Mouse (Mus musculus): Measurements from ENCODE around the gene Itgb5. TPM values are rescaled to one million over a fixed set of nuclear protein-coding genes. Genes with fewer than 3 reads are reported as not detected.

Gene Itgb5
- 10 to 100 TPM; 40.2 to 40.5 TPM for total RNA-seq (2021)
- long read RNA-seq, experiment 1, transcript Itgb5-202 (15 exons, 3,282 nt), result major isoform, 31 of 40 reads
- long read RNA-seq, experiment 1, partial matches to known transcripts, result 5 of 40 reads
- long read RNA-seq, experiment 1, other reads (novel, unspliced or antisense), result 4 of 40 reads
- long read RNA-seq, experiment 2, transcript Itgb5-202 (15 exons, 3,282 nt), result major isoform, 35 of 44 reads
- long read RNA-seq, experiment 2, partial matches to known transcripts, result 5 of 44 reads
- long read RNA-seq, experiment 2, other reads (novel, unspliced or antisense), result 3 of 44 reads

- DNase-seq (ENCODE audit: low spot score in 2 of 2), result no peak
- Histone ChIP-seq H3K4me3 (peak within 1 kb of the TSS; percentile 69), H3K27ac (peak within 1 kb of the TSS; percentile 88)
- no peak for TF ChIP-seq CTCF (conservative IDR thresholded peaks at IDR 0.05)
Measured at GRCm38 (mm10) chr16:33829301-33829831, at the start of gene Itgb5. Gene Itgb5, plus strand, starts transcription at chr16:33829665.

- no peak overlapping the region for H3K27ac ChIP-seq
- no peak overlapping the region for H3K4me3 ChIP-seq
- DNase-seq (ENCODE audit: low spot score in 2 of 2), result no peak
- no peak for TF ChIP-seq CTCF (conservative IDR thresholded peaks at IDR 0.05)
Measured at GRCm38 (mm10) chr16:33781789-33782728, 47.4 kb upstream of the Itgb5 start.

- no peak overlapping the region for H3K4me3 ChIP-seq
- no peak for TF ChIP-seq CTCF (conservative IDR thresholded peaks at IDR 0.05)
- no peak overlapping the region for H3K27ac ChIP-seq
- no peak for DNase-seq (ENCODE audit: low spot score in 2 of 2)
Measured at GRCm38 (mm10) chr16:33782729-33783091, 46.8 kb upstream of the Itgb5 start.

GRCm38 (mm10) chr16:33784547-33784946 lies 44.9 kb upstream of the Itgb5 start:
- TF ChIP-seq CTCF (conservative IDR thresholded peaks at IDR 0.05), result no peak
- DNase-seq (ENCODE audit: low spot score in 2 of 2), result no peak
- no peak overlapping the region for H3K4me3 ChIP-seq
- no peak overlapping the region for H3K27ac ChIP-seq

- no peak overlapping the region for H3K27ac ChIP-seq
- DNase-seq (ENCODE audit: low spot score in 2 of 2), result no peak
- TF ChIP-seq CTCF (conservative IDR thresholded peaks at IDR 0.05), result no peak
- no peak overlapping the region for H3K4me3 ChIP-seq
Measured at GRCm38 (mm10) chr16:33785092-33785704, 44.3 kb upstream of the Itgb5 start.

GRCm38 (mm10) chr16:33786657-33787390 lies 42.6 kb upstream of the Itgb5 start:
- TF ChIP-seq CTCF (conservative IDR thresholded peaks at IDR 0.05), result no peak
- no peak overlapping the region for H3K4me3 ChIP-seq
- DNase-seq (ENCODE audit: low spot score in 2 of 2), result no peak
- no peak overlapping the region for H3K27ac ChIP-seq

- no peak for TF ChIP-seq CTCF (conservative IDR thresholded peaks at IDR 0.05)
- no peak for DNase-seq (ENCODE audit: low spot score in 2 of 2)
- no peak within 1 kb of the TSS for H3K27ac ChIP-seq
- no peak within 1 kb of the TSS for H3K4me3 ChIP-seq
Measured at GRCm38 (mm10) chr16:33793846-33794791, 35.3 kb upstream of the Itgb5 start, which contains the start of gene Muc13. Gene Muc13, plus strand, starts transcription at chr16:33794037.

- no peak for TF ChIP-seq CTCF (conservative IDR thresholded peaks at IDR 0.05)
- DNase-seq (ENCODE audit: low spot score in 2 of 2), result no peak
- Histone ChIP-seq H3K27ac (no peak overlapping the region), H3K4me3 (no peak overlapping the region)
Measured at GRCm38 (mm10) chr16:33795106-33795505, 34.4 kb upstream of the Itgb5 start.

- Histone ChIP-seq H3K4me3 (no peak overlapping the region), H3K27ac (no peak overlapping the region)
- DNase-seq (ENCODE audit: low spot score in 2 of 2), result no peak
- TF ChIP-seq CTCF (conservative IDR thresholded peaks at IDR 0.05), result no peak
Measured at GRCm38 (mm10) chr16:33795887-33796286, 33.6 kb upstream of the Itgb5 start.

- Histone ChIP-seq H3K27ac (no peak overlapping the region), H3K4me3 (no peak overlapping the region)
- no peak for DNase-seq (ENCODE audit: low spot score in 2 of 2)
- no peak for TF ChIP-seq CTCF (conservative IDR thresholded peaks at IDR 0.05)
Measured at GRCm38 (mm10) chr16:33796756-33797155, 32.7 kb upstream of the Itgb5 start.

- TF ChIP-seq CTCF (conservative IDR thresholded peaks at IDR 0.05), result peak; percentile 81
- peak; percentile 10 to 65 for DNase-seq (ENCODE audit: low spot score in 2 of 2)
- no peak overlapping the region for H3K4me3 ChIP-seq
- H3K27ac ChIP-seq, result no peak overlapping the region
Measured at GRCm38 (mm10) chr16:33797860-33798259, 31.6 kb upstream of the Itgb5 start.
